16 mouse cellular contexts compared by ENCODE assay signal in genomic region chr19:57657426-57658087, GRCm38 (mm10). TPM values are rescaled to one million over a fixed set of nuclear protein-coding genes. Genes with fewer than 3 reads are reported as not detected.
DNase-seq lines count a peak whose midpoint lies in the region; ATAC-seq lines count a peak whose summit lies in the region.
"Had no signal": no experiment of that assay in that cellular context is flagged by ENCODE, and none has a peak within 500 bp of the region (broad histone marks: within the 10 kb centered on the region; RNA-seq: fewer than 3 reads in every experiment).

No protein-coding gene starts in this region.

- no peak overlapping the region for H3K9ac ChIP-seq in heart, embryonic 16.5 days (ENCODE audit: low read length)
- H3K9ac ChIP-seq: embryonic facial prominence, embryonic 13.5 days; forebrain, embryonic 15.5 days; liver, embryonic 15.5 days had no signal

- peak overlapping the region; percentile 66 for H3K27ac ChIP-seq in heart, embryonic 16.5 days (ENCODE audit: low read length)
- H3K27ac ChIP-seq: embryonic facial prominence, embryonic 13.5 days; forebrain, embryonic 15.5 days; layer of hippocampus, adult 2 months; liver, embryonic 15.5 days had no signal

- H3K27me3 ChIP-seq in heart, embryonic 16.5 days (ENCODE audit: control insufficient read depth, insufficient read depth, low read length), result no peaks in the 10 kb centered on the region
- H3K27me3 ChIP-seq: CH12.LX; embryonic facial prominence, embryonic 13.5 days; forebrain, embryonic 15.5 days; liver, embryonic 15.5 days had no signal

- no peaks in the 10 kb centered on the region for H3K9me3 ChIP-seq in heart, embryonic 16.5 days (replicated peaks; ENCODE audit: control insufficient read depth, low read length)
- H3K9me3 ChIP-seq: embryonic facial prominence, embryonic 13.5 days; forebrain, embryonic 15.5 days; liver, embryonic 15.5 days had no signal

- H3K36me3 ChIP-seq in heart, embryonic 16.5 days (ENCODE audit: control insufficient read depth, insufficient read depth), result peaks cover 7% of the 10 kb centered on the region

- 67% methylated on average over 12 of the region's 12 CpGs for WGBS in heart, embryonic 16.5 days

- H3K4me3 ChIP-seq in heart, embryonic 16.5 days (ENCODE audit: low read length), result no peak overlapping the region
- H3K4me3 ChIP-seq: embryonic facial prominence, embryonic 13.5 days; forebrain, embryonic 15.5 days; layer of hippocampus, adult 2 months; liver, embryonic 15.5 days had no signal

- H3K4me2 ChIP-seq in heart, embryonic 16.5 days (ENCODE audit: low read depth, low read length), result no peak overlapping the region
- H3K4me2 ChIP-seq: embryonic facial prominence, embryonic 13.5 days; forebrain, embryonic 15.5 days; liver, embryonic 15.5 days had no signal

- ATAC-seq in heart, embryonic 16.5 days (replicated peaks; ENCODE audit: extremely low read depth, insufficient read depth, low FRiP score), result no peak
- ATAC-seq: forebrain, embryonic 15.5 days; midbrain, embryonic 16.5 days had no signal

- intact Hi-C loops in heart, postnatal 10 days (cut with DNase I), result no loop called here

- no peaks in the 10 kb centered on the region for H3K4me1 ChIP-seq in heart, embryonic 16.5 days (ENCODE audit: control insufficient read depth, insufficient read depth, low read length)
- H3K4me1 ChIP-seq: embryonic facial prominence, embryonic 13.5 days; forebrain, embryonic 15.5 days had no signal

- DNase-seq in heart, postnatal 10 days, result no peak
- peak; percentile 79 for DNase-seq in ES-CJ7 (ENCODE audit: low read depth, low spot score)
- peak; percentile 17 for DNase-seq in forelimb bud, embryonic 11.5 days (ENCODE audit: low read depth, low spot score)
- DNase-seq in kidney, postnatal 36 days, result peak; percentile 21 to 35
- DNase-seq in layer of hippocampus, postnatal 36 days, result no peak
- DNase-seq in cerebellum, adult 9-10 months, result no peak
- DNase-seq: cerebellum, adult 11-12 months; gastrocnemius, postnatal 25 days; left cerebral cortex, postnatal 4 days had no signal

RNA-seq across cellular contexts. Expression of gene Atrnl1, which starts 46.7 kb away (rescaled TPM):
- polyA plus RNA-seq in heart, embryonic 16.5 days (2015; fragmentation: Nextera tagmentation; extraction: Ambion mirVana), result 2.6 and 3.0 TPM in 2 replicates
- total RNA-seq in heart, postnatal 10 days (2021), result 10 to 100 TPM; 24.3 to 24.9 TPM
- total RNA-seq in layer of hippocampus, postnatal 36 days (2021), result 10 to 100 TPM; 67.3 to 71.1 TPM

Comparison
In these comparisons a context has a peak if more than half of its experiments do, and no peak if none do; other contexts are left out.
1. DNase-seq: peak in ES-CJ7 (single experiment), forelimb bud, embryonic 11.5 days (single experiment) and kidney, postnatal 36 days (2 of 2); none in heart, postnatal 10 days (0 of 2), layer of hippocampus, postnatal 36 days (0 of 2) and cerebellum, adult 9-10 months (single experiment).